Mouse (Mus musculus) embryonic fibroblast, embryonic 13.5 days (primary cell): ENCODE results near the gene Parpbp. TPM values are rescaled to one million over a fixed set of nuclear protein-coding genes. Genes with fewer than 3 reads are reported as not detected.
A peak's percentile ranks its signal among the peaks of the same experiment; 100 is the strongest.

Experiments
- H3K27ac ChIP-seq: 2 replicates; pipeline ENCODE4 v1.5.1; 2012; ENCODE audit warnings: low read length, control low read depth, inconsistent platforms; ENCODE audit not compliant: insufficient read depth
- H3K4me1 ChIP-seq: 2 replicates; pipeline ENCODE4 v1.6.1; 2011; ENCODE audit warnings: low read length; ENCODE audit not compliant: control insufficient read depth, insufficient read depth
- H3K4me3 ChIP-seq: 2 replicates; pipeline ENCODE4 v1.5.1; 2011; ENCODE audit warnings: mild to moderate bottlenecking, control low read depth, low read length; ENCODE audit not compliant: insufficient read depth
- CTCF ChIP-seq: IDR thresholded peaks from 2 replicates; pipeline ENCODE4 v1.5.1; 2011; ENCODE audit warnings: mild to moderate bottlenecking, control low read depth, low read length, moderate library complexity, borderline replicate concordance; ENCODE audit not compliant: insufficient read depth
- POLR2A ChIP-seq: IDR thresholded peaks from 2 replicates; pipeline ENCODE4 v1.6.1; 2011; ENCODE audit warnings: low read depth, mild to moderate bottlenecking, control low read depth, low read length, moderate library complexity
- polyA plus RNA-seq: library from polyadenylated mRNA; stranded (reverse); fragments of >200 nt; gene quantifications from 2 replicates; pipeline ENCODE4 v1.2.4, GENCODE M21; 2011; ENCODE audit warnings: low read depth; ENCODE audit not compliant: missing spikeins, insufficient read length

Parpbp gene
- polyA plus RNA-seq, 1 experiment = 25.7 TPM

GRCm38 (mm10) chr10:88113290-88113689 lies 33.5 kb downstream of the Parpbp start:
- Histone ChIP-seq H3K4me1 (no peaks in the 10 kb centered on the region), H3K27ac (no peak overlapping the region), H3K4me3 (no peak overlapping the region)
- no peak for TF ChIP-seq POLR2A
- TF ChIP-seq CTCF = no peak

DNA sequence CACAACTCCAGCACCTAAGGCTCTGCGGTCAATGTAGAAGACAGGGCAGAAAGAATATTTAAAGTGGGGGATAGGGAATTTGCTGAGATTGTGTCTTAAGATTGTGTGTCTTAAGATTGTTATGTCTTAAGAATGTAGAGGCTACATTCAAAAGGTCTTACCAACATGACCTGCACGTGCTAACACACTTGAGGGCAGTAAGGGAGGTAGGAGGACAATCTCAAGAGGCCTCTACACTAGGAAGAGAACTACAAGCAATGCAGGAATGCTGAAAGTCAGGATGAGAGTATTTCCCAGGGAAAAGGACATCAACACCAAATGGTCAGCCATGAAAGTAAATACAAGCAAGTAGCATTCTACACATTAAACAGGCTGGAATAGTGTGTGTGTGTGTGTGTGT lies 40.6 kb downstream of the Parpbp start:
- H3K27ac ChIP-seq = no peak overlapping the region
- TF ChIP-seq CTCF (no peak), POLR2A (no peak)
- no peaks in the 10 kb centered on the region for H3K4me1 ChIP-seq
- no peak overlapping the region for H3K4me3 ChIP-seq

- no peak within 1 kb of the TSS for H3K4me3 ChIP-seq
- no peaks in the 10 kb centered on the region for H3K4me1 ChIP-seq
- TF ChIP-seq CTCF (no peak), POLR2A (no peak)
- H3K27ac ChIP-seq = no peak within 1 kb of the TSS
Measured at GRCm38 (mm10) chr10:88090772-88091171, 56.0 kb downstream of the Parpbp start, which contains the start of gene Pmch. Gene Pmch, plus strand, starts transcription at chr10:88091072.

GRCm38 (mm10) chr10:88067377-88067776 lies 79.4 kb downstream of the Parpbp start:
- no peak overlapping the region for H3K4me3 ChIP-seq
- H3K4me1 ChIP-seq = no peaks in the 10 kb centered on the region
- no peak overlapping the region for H3K27ac ChIP-seq
- TF ChIP-seq CTCF = no peak
- no peak for TF ChIP-seq POLR2A

DNA sequence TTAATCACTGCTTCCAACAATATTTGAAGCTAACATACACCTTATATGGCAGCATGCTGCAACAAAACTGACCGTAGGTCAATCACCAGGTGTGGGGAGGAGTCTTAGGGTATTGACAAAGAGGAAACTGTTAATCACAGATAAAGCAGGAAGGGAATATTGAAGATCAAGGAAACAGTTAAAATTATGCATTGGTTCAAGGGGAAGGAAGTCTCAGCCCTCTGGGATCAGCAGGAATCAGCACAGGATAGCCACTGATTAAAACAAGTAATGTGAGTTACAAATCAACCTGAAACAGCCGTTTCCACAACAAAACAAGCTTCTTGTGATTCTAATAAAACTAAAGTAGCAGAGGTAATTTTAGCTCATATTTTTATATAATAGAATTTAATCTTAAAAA lies 81.9 kb downstream of the Parpbp start:
- H3K27ac ChIP-seq = no peak overlapping the region
- H3K4me1 ChIP-seq = no peaks in the 10 kb centered on the region
- no peak for TF ChIP-seq POLR2A
- no peak for TF ChIP-seq CTCF
- no peak overlapping the region for H3K4me3 ChIP-seq

DNA sequence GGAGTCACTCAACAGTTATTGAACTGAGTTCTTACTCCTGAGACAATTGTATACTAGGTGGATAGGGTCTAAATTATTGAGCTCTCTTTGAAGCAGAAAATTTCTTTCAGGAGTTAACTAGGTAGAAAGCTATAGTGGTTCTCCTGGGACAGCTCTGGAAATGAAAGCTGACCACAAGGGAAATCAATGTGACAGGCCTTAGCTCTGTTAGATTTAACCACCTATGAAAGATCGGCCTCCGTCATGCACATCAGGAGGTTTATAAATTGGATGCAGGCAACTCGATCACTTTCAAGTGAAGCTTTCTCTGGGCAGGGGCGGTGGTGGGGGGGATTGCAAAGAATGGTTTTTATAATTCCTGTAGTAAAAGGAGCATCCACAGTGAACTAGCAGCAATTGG lies 83.3 kb downstream of the Parpbp start:
- Histone ChIP-seq H3K4me1 (no peaks in the 10 kb centered on the region), H3K27ac (no peak overlapping the region), H3K4me3 (no peak overlapping the region)
- TF ChIP-seq POLR2A = no peak
- no peak for TF ChIP-seq CTCF

GRCm38 (mm10) chr10:88056950-88057649 lies 89.6 kb downstream of the Parpbp start:
- TF ChIP-seq POLR2A (no peak), CTCF (peak; percentile 21; the same call in 1 of the 2 replicates)
- no peak overlapping the region for H3K4me3 ChIP-seq
- H3K4me1 ChIP-seq = peaks cover 2% of the 10 kb centered on the region; the same call in 1 of the 2 replicates

GRCm38 (mm10) chr10:88054233-88054985 lies 92.3 kb downstream of the Parpbp start:
- no peak overlapping the region for H3K4me3 ChIP-seq
- peak overlapping the region; percentile 39; the same call in 1 of the 2 replicates for H3K27ac ChIP-seq
- peaks cover 2% of the 10 kb centered on the region; the same call in 1 of the 2 replicates for H3K4me1 ChIP-seq
- TF ChIP-seq POLR2A (no peak), CTCF (no peak)

More at GRCm38 (mm10) chr10:88056950-88057649, 89.6 kb downstream of the Parpbp start:
- H3K27ac ChIP-seq = no peak overlapping the region

- peak overlapping the region; percentile 11; the same call in 1 of the 2 replicates for H3K27ac ChIP-seq
- no peaks in the 10 kb centered on the region for H3K4me1 ChIP-seq
- H3K4me3 ChIP-seq = no peak overlapping the region
- TF ChIP-seq POLR2A (no peak), CTCF (no peak)
Measured at GRCm38 (mm10) chr10:88046098-88046771, 100.5 kb downstream of the Parpbp start.

DNA sequence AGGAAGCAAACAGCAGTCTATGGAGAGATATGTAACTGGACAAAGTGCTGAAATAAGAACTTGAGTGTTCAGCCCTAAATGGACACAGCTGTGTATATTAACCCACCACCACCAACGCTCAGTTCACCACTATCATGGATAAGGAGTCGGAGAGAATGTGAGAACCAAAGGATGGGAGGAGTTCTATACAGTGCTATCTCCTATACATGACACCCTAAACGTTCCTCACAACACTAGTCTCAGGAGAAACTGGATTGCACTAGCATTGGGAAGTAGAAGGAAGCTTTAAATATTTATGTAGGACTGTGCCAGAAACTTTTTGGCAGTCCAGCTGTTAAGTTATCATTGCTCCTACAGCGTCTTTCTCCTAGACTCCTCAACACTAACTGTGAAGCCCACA lies 102.4 kb downstream of the Parpbp start:
- no peak overlapping the region; the same call in 1 of the 2 replicates for H3K27ac ChIP-seq
- no peaks in the 10 kb centered on the region for H3K4me1 ChIP-seq
- TF ChIP-seq CTCF = no peak
- TF ChIP-seq POLR2A = no peak
- H3K4me3 ChIP-seq = no peak overlapping the region

Other genes with a start within 250 kb of the Parpbp start
- not detected in 2 replicates for gene Pmch, start 55.9 kb downstream of the Parpbp start, polyA plus RNA-seq
- gene Nup37, start 51 bp upstream of the Parpbp start, polyA plus RNA-seq = 32.6 and 42.6 TPM in 2 replicates
- gene Washc3, start 54.2 kb upstream of the Parpbp start, polyA plus RNA-seq = 55.5 and 63.0 TPM in 2 replicates
- 18.5 and 20.6 TPM in 2 replicates for gene Dram1, start 232.1 kb upstream of the Parpbp start, polyA plus RNA-seq
- gene Gnptab, start 232.2 kb upstream of the Parpbp start, polyA plus RNA-seq = 28.7 and 41.1 TPM in 2 replicates